Comparison of ENCODE assay signal across 9 mouse cellular contexts in the genomic region with DNA sequence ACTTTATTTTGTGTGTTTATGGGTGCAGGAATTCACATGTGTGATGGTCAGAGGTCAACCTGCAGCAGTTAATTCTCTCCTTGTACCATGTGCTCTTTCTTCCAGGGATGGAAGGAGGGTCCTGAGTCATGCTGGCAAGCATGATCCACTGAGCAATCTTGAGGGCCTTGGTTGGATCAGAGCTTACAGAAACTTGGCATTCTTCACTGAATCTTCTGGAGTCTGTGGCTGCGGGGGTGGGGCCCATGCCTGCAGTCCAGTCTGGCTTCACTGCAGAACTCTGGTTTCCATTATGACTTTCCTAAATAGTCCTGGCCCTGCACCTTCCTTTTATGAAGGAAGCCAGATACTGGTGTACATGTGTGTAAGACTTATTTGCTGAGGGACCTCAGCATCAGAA. TPM values are rescaled to one million over a fixed set of nuclear protein-coding genes. Genes with fewer than 3 reads are reported as not detected.
DNase-seq lines count a peak whose midpoint lies in the region; ATAC-seq and TF ChIP-seq lines count a peak whose summit lies in the region.
"Had no signal": no experiment of that assay in that cellular context is flagged by ENCODE, and none has a peak within 500 bp of the region (broad histone marks: within the 10 kb centered on the region; RNA-seq: fewer than 3 reads in every experiment).

No protein-coding gene starts in this region.

- no peak for ATAC-seq in kidney, embryonic 14.5 days (ENCODE audit: low FRiP score, low TSS enrichment)
- ATAC-seq in Patski: no peak
- no peak; the same call in 1 of the 2 replicates for ATAC-seq in lung, postnatal 0 days

- H3K4me1 ChIP-seq in kidney, adult 2 months (ENCODE audit: control insufficient read depth, insufficient read depth, low read length): peaks cover 13% of the 10 kb centered on the region; the same call in 1 of the 2 replicates
- H3K4me1 ChIP-seq in kidney, embryonic 14.5 days (ENCODE audit: control insufficient read depth, insufficient read depth, low read length): no peaks in the 10 kb centered on the region
- no peaks in the 10 kb centered on the region for H3K4me1 ChIP-seq in lung, postnatal 0 days (ENCODE audit: insufficient read depth, low read depth, low read length)

- H3K9me3 ChIP-seq in kidney, embryonic 14.5 days (ENCODE audit: control insufficient read depth, low read length): no peaks in the 10 kb centered on the region
- H3K9me3 ChIP-seq in lung, postnatal 0 days (ENCODE audit: low read length): no peaks in the 10 kb centered on the region

- no peaks in the 10 kb centered on the region for H3K36me3 ChIP-seq in kidney, adult 2 months (ENCODE audit: control insufficient read depth, insufficient read depth, low read length)
- no peaks in the 10 kb centered on the region for H3K36me3 ChIP-seq in kidney, embryonic 14.5 days (ENCODE audit: control insufficient read depth, insufficient read depth, low read length)
- H3K36me3 ChIP-seq in lung, postnatal 0 days (ENCODE audit: insufficient read depth, low read length): no peaks in the 10 kb centered on the region

- peak; percentile 31 for DNase-seq in kidney, adult 2 months
- DNase-seq in Patski (ENCODE audit: low read depth, low spot score): peak; percentile 28
- DNase-seq in gastrocnemius, adult 8-10 months (ENCODE audit: low spot score in 2 of 2): peak; percentile 10 to 42
- peak; percentile 25 for DNase-seq in lung, postnatal 0 days (ENCODE audit: low spot score)
- no peak for DNase-seq in layer of hippocampus, postnatal 14 days (ENCODE audit: low spot score in 2 of 2)
- DNase-seq in layer of hippocampus, postnatal 10 days (ENCODE audit: low spot score in 2 of 2): no peak
- DNase-seq in right cerebral cortex, postnatal 25 days: no peak

- in situ Hi-C loops in Patski (cut with MboI; ENCODE audit: low pct_unique_long_range_greater_than_20kb): loop anchor here (10.0 kb wide), 1 partner anchor 56 kb away; no protein-coding TSS in a partner anchor

- TF ChIP-seq CTCF in kidney, adult 2 months (conservative IDR thresholded peaks at IDR 0.05; ENCODE audit: insufficient read depth, insufficient read length, low read depth, low read length): no peak
- TF ChIP-seq CTCF in Patski (IDR thresholded peaks at IDR 0.05): no peak
- TF ChIP-seq CTCF in lung, postnatal 0 days (IDR thresholded peaks at IDR 0.05): no peak

- TF ChIP-seq EP300 in lung, postnatal 0 days (IDR thresholded peaks at IDR 0.05): no peak

- no peak overlapping the region for H3K4me2 ChIP-seq in kidney, embryonic 14.5 days (replicated peaks; ENCODE audit: low read depth, low read length)
- H3K4me2 ChIP-seq in lung, postnatal 0 days (replicated peaks; ENCODE audit: low read depth, low read length): no peak overlapping the region
- H3K4me2 ChIP-seq: liver, embryonic 11.5 days had no signal

- TF ChIP-seq POLR2A in kidney, adult 2 months (IDR thresholded peaks at IDR 0.05; ENCODE audit: low read depth, low read length): no peak

- H3K27ac ChIP-seq in kidney, adult 2 months (ENCODE audit: insufficient read depth, low read depth, low read length): no peak overlapping the region
- H3K27ac ChIP-seq in kidney, embryonic 14.5 days (ENCODE audit: low read depth, low read length): no peak overlapping the region
- H3K27ac ChIP-seq in lung, postnatal 0 days (ENCODE audit: low read length): no peak overlapping the region

- 75% methylated on average over 1 of the region's 1 CpGs for WGBS in kidney, adult 2 months
- 96% methylated on average over 1 of the region's 1 CpGs for whole genome bisulfite sequencing in kidney, embryonic 14.5 days
- 56% methylated on average over 1 of the region's 1 CpGs for WGBS in lung, postnatal 0 days

- POLR2A ChIA-PET in Patski (lab: Charles Lee): no interaction called here

- no peak overlapping the region for H3K4me3 ChIP-seq in kidney, adult 2 months (ENCODE audit: insufficient read depth, low read depth, low read length)
- no peak overlapping the region for H3K4me3 ChIP-seq in kidney, embryonic 14.5 days (ENCODE audit: low read length)
- H3K4me3 ChIP-seq in lung, postnatal 0 days (ENCODE audit: low read depth, low read length): no peak overlapping the region

- no peaks in the 10 kb centered on the region for H3K27me3 ChIP-seq in kidney, adult 2 months (replicated peaks; ENCODE audit: control insufficient read depth, insufficient read depth, low read length)
- H3K27me3 ChIP-seq in kidney, embryonic 14.5 days (ENCODE audit: control insufficient read depth, insufficient read depth, low read length): no peaks in the 10 kb centered on the region
- peaks cover 8% of the 10 kb centered on the region for H3K27me3 ChIP-seq in Patski
- no peaks in the 10 kb centered on the region for H3K27me3 ChIP-seq in lung, postnatal 0 days (replicated peaks; ENCODE audit: insufficient read depth, low read length)

- CTCF ChIA-PET in Patski (lab: Charles Lee): no interaction called here

- H3K9ac ChIP-seq in kidney, embryonic 14.5 days (ENCODE audit: low read depth, low read length): no peak overlapping the region
- H3K9ac ChIP-seq in lung, postnatal 0 days (replicated peaks; ENCODE audit: low read depth): no peak overlapping the region

RNA-seq across cellular contexts. Expression of a gene that starts 38.1 kb away (rescaled TPM):
- polyA plus RNA-seq in kidney, adult 2 months (2012; rRNA removed): 15.2 and 17.1 TPM in 2 replicates
- polyA plus RNA-seq in kidney, embryonic 14.5 days (2014; fragmentation: Nextera tagmentation; extraction: Ambion mirVana): 67.1 and 98.9 TPM in 2 replicates
- 67.2 TPM for polyA plus RNA-seq in Patski (2021)
- 10 to 100 TPM in 2 of 4 experiments, 1 to 10 TPM in 2; 8.2 to 11.6 (median 10.1) TPM for total RNA-seq in gastrocnemius, adult 8-10 months (2022)
- 37.9 and 45.2 TPM in 2 replicates for polyA plus RNA-seq in lung, postnatal 0 days (2015; fragmentation: Nextera tagmentation; extraction: Ambion mirVana)
- 10 to 100 TPM; 39.2 to 39.5 TPM for total RNA-seq in layer of hippocampus, postnatal 14 days (2021)
- 10 to 100 TPM; 45.5 to 46.7 TPM for total RNA-seq in layer of hippocampus, postnatal 10 days (2021)

Comparison
In these comparisons a context has a peak if more than half of its experiments do, and no peak if none do; other contexts are left out.
1. DNase-seq: peak in kidney, adult 2 months (single experiment), Patski (single experiment), gastrocnemius, adult 8-10 months (2 of 2) and lung, postnatal 0 days (single experiment); none in layer of hippocampus, postnatal 14 days (0 of 2), layer of hippocampus, postnatal 10 days (0 of 2) and right cerebral cortex, postnatal 25 days (single experiment).